Mouse (Mus musculus) thymus, adult 2 months (tissue): ENCODE data around the gene Tmem185a.
A peak's percentile ranks its signal among the peaks of the same experiment; 100 is the strongest.

Experiments
- CTCF ChIP-seq: fragments of 200-500 bp; IDR thresholded peaks from 2 replicates; pipeline ENCODE4 v1.5.1; 2012; ENCODE audit warnings: mild to moderate bottlenecking, control low read depth, low read length, moderate library complexity, borderline replicate concordance; ENCODE audit not compliant: control insufficient read depth, poor library complexity, insufficient read depth; ENCODE audit errors: extremely low read depth
- POLR2A ChIP-seq: fragments of 200-500 bp; IDR thresholded peaks from 2 replicates; pipeline ENCODE4 v1.6.1; 2012; ENCODE audit warnings: mild to moderate bottlenecking, low read length, control low read depth, moderate library complexity; ENCODE audit not compliant: control insufficient read depth, poor library complexity, insufficient read depth; ENCODE audit errors: extremely low read depth

- TF ChIP-seq CTCF (no peak), POLR2A (0 out of 2 replicates have a peak, but pooled peaks have one; percentile 33)
These were observed at the start of gene Tmem185a for GRCm38 (mm10) chrX:70476792-70477776.
